Mouse (Mus musculus): ENCODE measurements at regions not wholly inside any gene's neighbourhood (a gene's known extent, or its start where the extent isn't known, plus 50 kb on each side); places are given as distances from the start of the nearest gene placed in this dataset.

- TF ChIP-seq CTCF (IDR thresholded peaks at IDR 0.05; ENCODE audit: borderline replicate concordance, insufficient read depth, low read depth, low read length) (no peak), POLR2A (IDR thresholded peaks at IDR 0.05; ENCODE audit: borderline replicate concordance, insufficient read depth, low read length) (no peak)
Observed at GRCm38 (mm10) chrX:11654976-11655375, 327.4 kb downstream of the H2al1j start.
